Mouse (Mus musculus) gastrocnemius, adult 18-20 months (tissue): ENCODE measurements around the gene Gm20388. TPM values are rescaled to one million over a fixed set of nuclear protein-coding genes. Genes with fewer than 3 reads are reported as not detected.

ENCODE experiments used
- DNase-seq: peaks from one replicate; pipeline ENCODE4 v3.0.0; 2021; ENCODE audit warnings: low spot score
- total RNA-seq, 2 experiments: library from RNA; stranded (reverse); gene quantifications; 2 replicates each; pipeline ENCODE4 v1.2.3; 2021

Gm20388 gene
- total RNA-seq, 2 experiments from 2014 or later = 10.5 to 12.3 TPM

DNA sequence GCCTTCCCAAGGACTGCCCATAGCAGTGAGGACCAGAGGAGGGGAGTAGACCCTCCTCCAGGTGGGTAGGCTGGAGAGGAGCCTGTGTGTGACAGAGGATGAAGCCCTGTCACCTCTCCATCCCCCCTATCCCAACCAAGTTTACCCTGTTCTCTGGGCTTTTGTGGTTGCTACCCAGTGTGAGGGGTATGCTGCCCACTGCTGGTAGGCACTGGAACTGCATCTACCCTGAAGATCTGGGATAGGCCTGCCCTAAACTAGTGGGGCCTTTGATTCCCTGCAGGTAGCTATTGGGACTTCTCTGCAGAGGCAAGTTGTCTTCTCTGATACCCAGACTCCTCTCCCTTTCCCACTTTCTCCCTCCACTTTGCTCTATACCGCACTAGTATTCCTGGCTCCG is 2348.7 kb downstream of the Gm20388 start:
- DNase-seq = peak; percentile 73

DNA sequence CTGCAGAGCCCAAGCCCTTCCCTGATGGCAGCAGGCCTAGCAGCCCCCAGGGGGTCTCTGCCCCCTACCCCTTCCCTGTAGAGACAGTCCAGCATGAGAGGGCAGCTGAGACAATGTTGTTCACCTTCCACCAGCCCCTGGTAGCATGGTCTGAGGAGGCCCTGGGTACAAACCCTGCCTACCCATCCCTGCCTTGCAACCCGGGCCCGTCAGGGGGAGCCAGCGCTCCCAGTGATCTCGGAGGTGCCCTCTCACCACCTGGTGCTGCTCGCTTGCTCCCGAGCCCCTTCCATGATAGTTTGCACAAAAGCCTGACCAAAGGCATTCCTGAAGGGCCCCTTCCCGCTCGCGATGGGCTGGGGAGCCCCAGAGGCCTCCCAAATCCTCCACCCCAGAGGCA is 2350.1 kb downstream of the Gm20388 start:
- no peak for DNase-seq

DNA sequence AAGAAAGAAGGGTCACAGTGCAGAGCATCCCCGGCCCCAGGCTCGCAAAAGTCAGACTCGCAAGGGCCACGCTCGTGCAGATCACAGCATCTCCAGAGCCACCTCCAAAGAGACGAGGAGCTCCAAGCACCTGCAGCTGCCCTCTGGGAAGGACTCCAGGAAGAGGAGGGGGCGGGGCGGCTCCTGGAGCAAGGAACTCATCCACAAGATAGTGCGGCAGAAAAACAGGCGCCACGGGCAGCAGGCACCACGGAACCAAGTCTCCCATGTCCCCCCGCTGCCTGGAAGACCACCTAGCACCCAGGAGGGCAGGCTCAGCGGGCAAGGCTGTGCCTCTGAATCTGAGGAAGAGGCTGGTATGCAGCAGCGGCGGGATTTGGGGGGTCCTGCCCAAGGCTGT is 2352.2 kb downstream of the Gm20388 start:
- no peak for DNase-seq

DNA sequence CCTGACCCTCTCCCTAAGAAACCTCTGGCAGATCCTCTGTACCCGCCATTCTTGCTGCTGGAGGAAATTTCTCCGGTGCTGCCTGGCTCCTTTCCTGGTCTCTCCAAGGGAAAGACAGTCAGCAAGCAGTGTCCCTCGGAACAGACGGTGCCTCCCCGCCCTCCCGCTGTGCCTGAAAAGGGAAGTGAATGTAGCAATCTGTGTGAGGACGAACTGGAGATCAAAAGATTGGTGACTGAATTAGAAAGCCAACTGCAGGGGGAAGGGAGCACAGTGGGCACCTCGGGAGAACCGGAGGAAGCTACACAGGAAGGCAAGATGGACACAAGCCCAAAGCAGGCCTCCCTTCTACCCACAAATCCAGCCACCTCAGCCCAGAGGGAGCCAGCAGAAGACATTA is 2353.6 kb downstream of the Gm20388 start:
- no peak for DNase-seq

DNA sequence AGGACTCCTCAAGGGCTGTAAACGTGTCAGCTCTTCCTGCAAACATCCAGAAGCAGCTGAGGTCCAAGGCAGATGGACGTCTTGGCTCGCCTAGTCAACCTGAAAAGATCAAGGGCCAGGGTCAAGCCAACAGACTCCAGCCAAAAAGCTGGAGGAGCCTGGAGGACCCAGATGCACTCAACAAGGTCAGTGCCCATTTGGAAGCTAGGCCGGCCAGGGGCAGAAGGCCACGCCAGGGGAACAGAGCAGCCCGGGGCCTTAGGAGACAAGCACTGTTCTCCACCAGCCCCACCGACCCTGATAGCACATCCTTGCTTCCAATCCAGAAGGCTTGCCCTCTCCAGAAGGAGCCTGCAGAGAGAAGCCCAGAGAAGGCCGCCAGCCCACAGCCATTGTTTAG is 2354.9 kb downstream of the Gm20388 start:
- DNase-seq = no peak

GRCm38 (mm10) chr8:122266867-122267266 is 2356.2 kb downstream of the Gm20388 start:
- no peak for DNase-seq

DNA sequence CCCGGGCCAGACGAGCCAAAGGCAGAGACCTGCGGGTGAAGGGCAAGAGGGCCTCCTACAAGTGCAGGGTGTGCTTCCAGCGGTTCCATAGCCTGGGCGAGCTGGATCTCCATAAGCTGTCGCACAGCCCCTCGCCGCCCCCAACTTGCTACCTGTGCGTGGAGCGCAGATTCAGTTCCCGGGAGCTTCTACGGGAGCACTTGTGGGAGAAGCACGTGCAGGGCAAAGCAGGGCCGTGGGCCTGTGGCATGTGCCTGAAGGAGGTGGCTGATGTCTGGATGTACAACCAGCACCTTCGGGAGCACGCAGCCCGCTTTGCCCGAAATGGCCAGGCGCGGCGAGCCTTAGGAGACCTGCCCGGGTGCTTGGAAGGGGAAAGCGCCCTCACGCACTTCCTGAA is 2358.2 kb downstream of the Gm20388 start:
- no peak for DNase-seq

DNA sequence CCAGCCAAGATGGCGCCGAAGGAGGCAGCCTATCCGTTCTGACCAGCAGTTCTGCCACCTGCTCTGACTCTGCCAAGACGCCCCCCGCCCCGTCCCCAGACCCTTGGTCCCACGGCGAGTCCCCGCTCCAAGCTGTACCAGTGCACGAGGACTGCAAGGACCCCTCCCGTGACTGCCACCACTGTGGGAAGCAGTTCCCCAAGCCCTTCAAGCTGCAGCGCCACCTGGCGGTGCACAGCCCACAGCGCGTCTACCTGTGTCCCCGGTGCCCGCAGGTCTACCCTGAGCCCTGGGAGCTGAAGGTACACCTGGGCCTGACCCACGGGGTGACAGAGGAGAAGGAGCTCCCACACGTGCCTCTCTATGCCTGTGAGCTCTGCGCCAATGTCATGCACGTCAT is 2358.8 kb downstream of the Gm20388 start:
- peak; percentile 69 for DNase-seq

DNA sequence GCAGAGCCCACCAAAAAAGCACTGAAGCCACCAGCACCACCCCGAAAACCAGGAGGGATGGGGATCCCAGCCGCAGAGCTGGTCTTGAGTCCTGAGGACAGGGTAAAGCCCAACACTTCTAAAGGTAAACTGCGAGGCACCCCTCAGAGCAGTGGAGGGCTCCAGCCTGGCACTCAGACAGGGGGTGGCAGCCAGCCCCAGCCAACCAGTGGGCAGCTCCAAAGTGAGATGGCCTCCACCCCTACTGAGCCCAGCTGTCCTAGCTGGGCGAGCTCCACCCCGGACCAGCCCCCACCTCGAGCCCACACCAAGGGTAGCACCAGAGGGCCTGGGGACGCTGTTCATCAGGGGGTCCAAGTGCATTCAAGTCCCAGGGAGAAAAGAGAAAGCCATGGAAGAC is 2359.9 kb downstream of the Gm20388 start:
- DNase-seq = no peak

GRCm38 (mm10) chr8:122273152-122273551 is 2362.5 kb downstream of the Gm20388 start:
- peak; percentile 84 for DNase-seq

DNA sequence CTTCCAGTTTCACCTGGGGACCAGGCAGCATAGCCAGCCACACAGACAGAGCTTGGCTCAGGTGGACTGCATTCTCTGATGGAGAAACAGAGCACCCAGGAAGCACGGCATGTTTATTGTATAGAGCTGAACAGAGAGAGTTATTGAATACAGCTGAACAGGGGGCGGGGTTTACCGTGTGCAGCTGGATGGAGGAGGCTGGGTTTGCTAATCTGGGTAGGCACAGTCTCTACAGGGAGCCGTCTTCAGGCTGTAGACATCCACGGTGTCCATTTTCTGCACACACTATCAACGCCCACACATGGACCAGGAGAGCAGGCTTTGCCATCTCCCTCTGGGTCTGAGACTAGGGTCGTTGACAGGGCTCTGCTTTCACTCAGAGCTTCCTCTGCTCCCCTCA is 2363.2 kb downstream of the Gm20388 start:
- no peak for DNase-seq

DNA sequence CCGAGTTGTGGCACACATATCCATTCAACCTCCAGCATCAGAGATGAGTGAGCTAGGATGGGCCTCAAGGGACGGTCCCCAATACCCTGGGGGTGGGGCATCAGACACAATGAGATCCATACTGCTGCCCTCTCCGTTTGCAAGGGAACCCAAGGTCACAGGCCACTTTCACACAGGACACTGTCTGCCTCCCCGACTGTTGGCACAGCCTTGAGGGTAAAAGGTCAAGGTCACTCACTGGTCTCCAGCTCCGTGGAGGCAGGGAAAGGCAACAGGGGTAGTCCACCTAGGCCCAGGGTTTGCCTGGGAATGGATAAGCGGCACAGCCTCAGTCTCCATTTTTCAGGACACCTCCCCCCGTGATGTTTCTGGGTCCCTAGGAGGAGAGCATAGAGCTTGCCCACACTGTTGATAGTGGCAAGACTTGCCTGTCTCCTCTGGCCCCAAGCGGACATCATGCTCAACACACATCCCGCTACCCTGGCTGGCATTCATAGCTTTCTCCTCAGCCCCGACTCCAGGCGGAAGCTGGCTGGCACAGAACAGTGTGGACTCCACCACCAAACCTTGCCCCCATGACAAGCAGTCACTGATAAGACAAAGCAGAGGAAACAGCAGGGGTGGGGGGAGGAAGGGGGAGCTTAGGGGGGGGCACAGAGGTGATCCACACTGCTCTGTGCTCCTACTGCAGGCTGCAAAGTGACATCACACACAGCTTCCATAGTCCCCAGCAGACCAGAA is 2364.2 kb downstream of the Gm20388 start:
- DNase-seq = no peak

- no peak for DNase-seq
These were observed 2365.7 kb downstream of the Gm20388 start for GRCm38 (mm10) chr8:122276308-122276707.

DNA sequence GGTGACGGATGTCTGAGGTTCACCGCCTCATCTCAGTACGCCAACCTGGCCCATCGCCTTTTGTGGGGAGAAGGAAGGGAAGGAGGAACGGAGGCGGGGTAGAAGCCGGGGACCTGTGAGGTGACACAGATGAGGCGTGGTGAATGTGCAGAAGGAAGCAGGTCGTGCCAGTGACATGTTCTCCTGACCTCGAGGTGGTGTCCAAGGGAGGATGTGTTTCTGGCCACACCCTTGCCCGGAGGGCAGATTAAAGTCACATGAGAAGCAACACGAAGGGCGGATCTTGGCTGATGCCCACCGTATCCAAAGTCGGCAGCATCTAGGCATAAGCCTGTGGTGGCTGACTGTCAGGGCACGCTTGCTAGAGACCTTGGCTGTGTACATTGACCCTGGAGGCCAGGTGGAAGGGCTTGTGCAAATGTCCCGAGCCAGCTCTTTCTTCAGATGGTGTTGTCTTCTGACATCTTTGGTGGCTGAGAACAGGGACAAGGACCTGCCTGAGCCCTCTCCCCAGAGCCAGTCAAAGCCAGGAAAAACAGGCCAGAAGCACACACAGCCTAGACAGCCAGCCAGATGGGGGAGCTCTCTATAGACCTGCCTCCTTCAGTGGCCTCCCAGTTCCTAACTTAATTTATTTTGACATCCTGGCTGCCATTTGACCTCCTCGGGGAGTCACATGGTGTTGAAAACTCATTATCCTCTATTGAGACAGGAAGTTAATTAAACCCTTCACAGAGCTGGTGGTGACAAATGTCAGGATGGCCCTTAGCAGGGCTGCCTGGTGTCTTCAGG is 2366.8 kb downstream of the Gm20388 start:
- DNase-seq = no peak

GRCm38 (mm10) chr8:122280156-122280555 is 2369.5 kb downstream of the Gm20388 start:
- no peak for DNase-seq

- DNase-seq = no peak
These were observed 2370.1 kb downstream of the Gm20388 start for GRCm38 (mm10) chr8:122280588-122281316.

- peak; percentile 99 for DNase-seq
These were observed 2370.8 kb downstream of the Gm20388 start for GRCm38 (mm10) chr8:122281317-122282034.

GRCm38 (mm10) chr8:122282035-122282358 is 2371.4 kb downstream of the Gm20388 start, which contains the start of gene Zfpm1:
Zfpm1 (plus strand) TSS chr8:122282141.
- no peak for DNase-seq

- DNase-seq = no peak
These were observed 2372.1 kb downstream of the Gm20388 start for GRCm38 (mm10) chr8:122282501-122283355.

- peak; percentile 62 for DNase-seq
These were observed 2372.9 kb downstream of the Gm20388 start for GRCm38 (mm10) chr8:122283356-122284202.
